Mouse (Mus musculus) myocyte (in vitro differentiated cells): Measurements from ENCODE around the gene Gng12. TPM values are rescaled to one million over a fixed set of nuclear protein-coding genes. Genes with fewer than 3 reads are reported as not detected.
A peak's percentile ranks its signal among the peaks of the same experiment; 100 is the strongest.
"Not testable (repeated sequence)": the region's sequence is repeated elsewhere in the genome, so short reads cannot be mapped to it uniquely, and the experiment has no call there.

Experiments
- H3K27me3 ChIP-seq: one replicate; pipeline ENCODE4 v1.6.1; 2011; ENCODE audit not compliant: control insufficient read depth, insufficient read depth, insufficient read length
- H3K36me3 ChIP-seq: one replicate; pipeline ENCODE4 v1.6.1; 2011; ENCODE audit not compliant: control insufficient read depth, insufficient read depth
- H3K4me2 ChIP-seq: one replicate; pipeline ENCODE4 v1.6.1; 2011; ENCODE audit warnings: low read depth, control low read depth
- H3K4me3 ChIP-seq: one replicate; pipeline ENCODE4 v1.5.1; 2011; ENCODE audit warnings: mild to moderate bottlenecking, control low read depth, moderate library complexity
- H3K79me2 ChIP-seq: one replicate; pipeline ENCODE4 v1.6.1; 2011; ENCODE audit not compliant: control insufficient read depth, insufficient read depth
- H3ac ChIP-seq: one replicate; pipeline ENCODE4 v1.6.1; 2011; ENCODE audit not compliant: control insufficient read depth, insufficient read length
- CEBPB ChIP-seq: IDR thresholded peaks from 2 replicates; pipeline ENCODE4 v1.6.1; 2011; ENCODE audit warnings: mild to moderate bottlenecking, moderate library complexity; ENCODE audit not compliant: poor library complexity, insufficient read depth, severe bottlenecking
- E2F4 ChIP-seq: IDR thresholded peaks from one replicate; pipeline ENCODE4 v1.6.1; 2011; ENCODE audit warnings: mild to moderate bottlenecking, control low read depth, moderate library complexity; ENCODE audit not compliant: insufficient read depth
- MAX ChIP-seq: IDR thresholded peaks from one replicate; pipeline ENCODE4 v1.6.1; 2011; ENCODE audit warnings: low read depth, mild to moderate bottlenecking, control low read depth
- MYOD1 ChIP-seq, 3 experiments: IDR thresholded peaks; one replicate each; pipeline ENCODE4 v1.6.1; 2011; ENCODE audit warnings: control low read depth in 2 of 3, low read depth in 2 of 3, mild to moderate bottlenecking in 2 of 3, moderate library complexity in 1 of 3; ENCODE audit not compliant: insufficient read length in 2 of 3, control insufficient read depth in 1 of 3
- MYOG ChIP-seq, 3 experiments: IDR thresholded peaks; one replicate each; pipeline ENCODE4 v1.6.1; 2011; ENCODE audit warnings: control low read depth in 2 of 3, low read depth in 2 of 3, mild to moderate bottlenecking in 2 of 3; ENCODE audit not compliant: insufficient read length in 2 of 3, control insufficient read depth in 1 of 3, insufficient read depth in 1 of 3
- POLR2A ChIP-seq: IDR thresholded peaks from one replicate; pipeline ENCODE4 v1.6.1; 2011; ENCODE audit warnings: low read depth, mild to moderate bottlenecking, control low read depth, moderate library complexity; ENCODE audit not compliant: insufficient read length
- POLR2AphosphoS2 ChIP-seq: IDR thresholded peaks from one replicate; pipeline ENCODE4 v1.6.1; 2011; ENCODE audit warnings: low read depth, control low read depth; ENCODE audit not compliant: insufficient read length
- REST ChIP-seq: IDR thresholded peaks from one replicate; pipeline ENCODE4 v1.6.1; 2011; ENCODE audit warnings: mild to moderate bottlenecking, control low read depth, moderate library complexity; ENCODE audit not compliant: insufficient read depth, insufficient read length
- SRF ChIP-seq: IDR thresholded peaks from one replicate; pipeline ENCODE4 v1.6.1; 2011; ENCODE audit warnings: low read depth; ENCODE audit not compliant: control insufficient read depth, insufficient read length
- TCF12 ChIP-seq: IDR thresholded peaks from one replicate; pipeline ENCODE4 v1.6.1; 2011; ENCODE audit warnings: mild to moderate bottlenecking, control low read depth; ENCODE audit not compliant: poor library complexity, insufficient read depth, severe bottlenecking
- TCF3 ChIP-seq: IDR thresholded peaks from one replicate; pipeline ENCODE4 v1.6.1; 2011; ENCODE audit warnings: low read depth, control low read depth; ENCODE audit not compliant: insufficient read length
- USF1 ChIP-seq: IDR thresholded peaks from one replicate; pipeline ENCODE4 v1.6.1; 2011; ENCODE audit warnings: low read depth, mild to moderate bottlenecking, control low read depth, moderate library complexity
- polyA plus RNA-seq: library from polyadenylated mRNA; unstranded; fragments of >200 nt; fragmentation: generic; extraction: Trizol; gene quantifications from one replicate; pipeline ENCODE4 v1.2.1, GENCODE M21; 2012; ENCODE audit warnings: missing spikeins

The Gng12 gene
- polyA plus RNA-seq, 1 experiment = 37.8 TPM

- Histone ChIP-seq H3K27me3 (no peaks in the 10 kb centered on the region), H3K4me2 (no peak overlapping the region), H3K79me2 (no peaks in the 10 kb centered on the region), H3K36me3 (no peaks in the 10 kb centered on the region), H3K4me3 (no peak overlapping the region), H3ac (no peak overlapping the region)
- no peak for TF ChIP-seq E2F4
- no peak for TF ChIP-seq SRF
Observed at GRCm38 (mm10) chr6:66953951-66954519, 57.8 kb downstream of the Gng12 start.

DNA sequence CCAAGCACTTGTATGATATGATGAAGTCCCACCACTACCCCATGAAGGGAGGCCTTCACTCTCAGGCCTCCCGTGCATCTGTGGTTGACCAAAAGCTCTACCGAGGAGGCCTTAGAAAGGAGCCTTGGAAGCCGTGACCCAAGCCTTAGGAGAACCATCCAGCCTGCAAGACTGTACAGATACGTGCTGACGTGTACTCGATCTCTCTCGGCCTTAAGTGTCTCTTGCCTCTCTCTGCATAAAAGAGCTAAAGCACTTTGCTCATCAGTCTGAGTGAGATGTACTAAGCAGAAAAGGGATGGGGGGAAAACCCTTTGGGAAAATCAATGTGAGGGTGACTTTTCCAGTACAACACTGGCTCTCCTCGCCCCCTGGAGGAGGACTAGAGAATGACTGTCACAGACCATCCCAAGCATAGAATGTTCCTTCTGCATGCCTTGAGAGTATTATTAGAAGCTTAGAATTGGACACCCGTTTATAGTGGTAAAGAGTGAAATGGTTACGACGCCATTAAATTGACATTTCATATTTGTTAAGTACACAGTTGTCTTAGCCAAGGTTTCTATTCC is 59.0 kb downstream of the Gng12 start:
- no peak overlapping the region for H3ac ChIP-seq
- H3K36me3 ChIP-seq = no peaks in the 10 kb centered on the region
- no peak overlapping the region for H3K4me3 ChIP-seq
- no peaks in the 10 kb centered on the region for H3K27me3 ChIP-seq
- no peaks in the 10 kb centered on the region for H3K79me2 ChIP-seq
- H3K4me2 ChIP-seq = no peak overlapping the region
- no peak for TF ChIP-seq POLR2A
- TF ChIP-seq MAX = no peak
- no peak for TF ChIP-seq CEBPB
- no peak for TF ChIP-seq SRF
- no peak for TF ChIP-seq MYOD1 (IDR thresholded peaks at IDR 0.05; ENCODE audit: control insufficient read depth in 1 of 3, insufficient read length in 2 of 3, low read depth in 2 of 3)
- TF ChIP-seq E2F4 = no peak
- TF ChIP-seq TCF12 = no peak
- no peak for TF ChIP-seq TCF3
- TF ChIP-seq USF1 = no peak
- no peak for TF ChIP-seq POLR2AphosphoS2
- no peak for TF ChIP-seq MYOG (IDR thresholded peaks at IDR 0.05; ENCODE audit: control insufficient read depth in 1 of 3, insufficient read depth in 1 of 3, insufficient read length in 2 of 3, low read depth in 2 of 3)
- no peak for TF ChIP-seq REST

- Histone ChIP-seq H3ac (no peak overlapping the region), H3K36me3 (no peaks in the 10 kb centered on the region), H3K79me2 (no peaks in the 10 kb centered on the region), H3K27me3 (no peaks in the 10 kb centered on the region), H3K4me2 (no peak overlapping the region), H3K4me3 (no peak overlapping the region)
- no peak for TF ChIP-seq SRF
- no peak for TF ChIP-seq TCF3
- no peak for TF ChIP-seq CEBPB
- TF ChIP-seq MAX = no peak
- TF ChIP-seq MYOG (IDR thresholded peaks at IDR 0.05; ENCODE audit: control insufficient read depth in 1 of 3, insufficient read depth in 1 of 3, insufficient read length in 2 of 3, low read depth in 2 of 3) = no peak
- TF ChIP-seq POLR2AphosphoS2 = no peak
- TF ChIP-seq USF1 = no peak
- no peak for TF ChIP-seq POLR2A
- no peak for TF ChIP-seq E2F4
- TF ChIP-seq REST = no peak
- no peak for TF ChIP-seq TCF12
Observed at GRCm38 (mm10) chr6:66958466-66959235, 62.5 kb downstream of the Gng12 start.

- Histone ChIP-seq H3K27me3 (no peaks in the 10 kb centered on the region), H3K79me2 (no peaks in the 10 kb centered on the region), H3K4me3 (no peak overlapping the region), H3ac (no peak overlapping the region), H3K4me2 (peak overlapping the region; percentile 26), H3K36me3 (no peaks in the 10 kb centered on the region)
- no peak for TF ChIP-seq TCF12
- no peak for TF ChIP-seq POLR2A
- TF ChIP-seq MYOG (IDR thresholded peaks at IDR 0.05; ENCODE audit: control insufficient read depth in 1 of 3, insufficient read depth in 1 of 3, insufficient read length in 2 of 3, low read depth in 2 of 3) = no peak
- no peak for TF ChIP-seq CEBPB
- no peak for TF ChIP-seq POLR2AphosphoS2
- no peak for TF ChIP-seq USF1
- no peak for TF ChIP-seq SRF
- TF ChIP-seq E2F4 = no peak
- no peak for TF ChIP-seq MYOD1 (IDR thresholded peaks at IDR 0.05; ENCODE audit: control insufficient read depth in 1 of 3, insufficient read length in 2 of 3, low read depth in 2 of 3)
- no peak for TF ChIP-seq TCF3
- TF ChIP-seq MAX = no peak
- TF ChIP-seq REST = no peak
Observed at GRCm38 (mm10) chr6:66962582-66963043, 66.4 kb downstream of the Gng12 start.

GRCm38 (mm10) chr6:66963068-66963467 is 66.9 kb downstream of the Gng12 start:
- Histone ChIP-seq H3K4me3 (no peak overlapping the region), H3K27me3 (no peaks in the 10 kb centered on the region), H3ac (no peak overlapping the region), H3K4me2 (peak overlapping the region; percentile 26), H3K79me2 (no peaks in the 10 kb centered on the region), H3K36me3 (no peaks in the 10 kb centered on the region)
- no peak for TF ChIP-seq MYOD1 (IDR thresholded peaks at IDR 0.05; ENCODE audit: control insufficient read depth in 1 of 3, insufficient read length in 2 of 3, low read depth in 2 of 3)

- not testable (repeated sequence) for H3K36me3 ChIP-seq, H3K4me3 ChIP-seq, H3ac ChIP-seq, H3K27me3 ChIP-seq, H3K4me2 ChIP-seq, H3K79me2 ChIP-seq
Observed at GRCm38 (mm10) chr6:66963651-66964050, 67.5 kb downstream of the Gng12 start.
